Mouse (Mus musculus) lung, postnatal 0 days (tissue): ENCODE measurements at regions not wholly inside any gene's neighbourhood (a gene's known extent, or its start where the extent isn't known, plus 50 kb on each side); places are given as distances from the start of the nearest gene placed in this dataset.

Source experiments
- CTCF ChIP-seq: IDR thresholded peaks from 2 replicates; pipeline ENCODE4 v1.5.1; 2016; ENCODE audit warnings: antibody characterized with exemption, mild to moderate bottlenecking
- EP300 ChIP-seq: IDR thresholded peaks from 2 replicates; pipeline ENCODE4 v1.6.1; 2016; ENCODE audit warnings: antibody characterized with exemption, mild to moderate bottlenecking, control low read depth

GRCm38 (mm10) chr10:68897524-68897923, 174.1 kb downstream of the Tmem26 start:
- TF ChIP-seq CTCF: no peak
- no peak for TF ChIP-seq EP300
